Mouse (Mus musculus) intestine, postnatal 0 days (tissue): ENCODE measurements around the gene Scd1. TPM values are rescaled to one million over a fixed set of nuclear protein-coding genes. Genes with fewer than 3 reads are reported as not detected.
A peak's percentile ranks its signal among the peaks of the same experiment; 100 is the strongest.

Source experiments
- ATAC-seq: fragments of 200-750 bp; cut with Nextera tagmentation; 2 replicates; pipeline ENCODE4 v1.8.0; 2017; ENCODE audit warnings: mild to moderate bottlenecking, moderate TSS enrichment, moderate library complexity
- H3K27ac ChIP-seq: fragments of 300-500 bp; sonication (generic); 2 replicates; pipeline ENCODE4 v1.5.1; 2014; ENCODE audit warnings: mild to moderate bottlenecking, low read depth, low read length, moderate library complexity
- H3K27me3 ChIP-seq: fragments of 300-500 bp; sonication (generic); replicated peaks from 2 replicates; pipeline ENCODE4 v1.6.1; 2014; ENCODE audit warnings: low read length, mixed read lengths; ENCODE audit not compliant: control insufficient read depth, insufficient read depth
- H3K36me3 ChIP-seq: fragments of 300-500 bp; sonication (generic); 2 replicates; pipeline ENCODE4 v1.6.1; 2014; ENCODE audit warnings: mild to moderate bottlenecking, moderate library complexity; ENCODE audit not compliant: control insufficient read depth, insufficient read depth
- H3K4me1 ChIP-seq: fragments of 300-500 bp; sonication (generic); replicated peaks from 2 replicates; pipeline ENCODE4 v1.6.1; 2014; ENCODE audit warnings: antibody characterized with exemption, low read length, mixed read lengths; ENCODE audit not compliant: control insufficient read depth, insufficient read depth
- H3K4me2 ChIP-seq: fragments of 300-500 bp; sonication (generic); replicated peaks from 2 replicates; pipeline ENCODE4 v1.6.1; 2014; ENCODE audit warnings: low read depth, mild to moderate bottlenecking, moderate library complexity
- H3K4me3 ChIP-seq: fragments of 300-500 bp; sonication (generic); 2 replicates; pipeline ENCODE4 v1.5.1; 2014; ENCODE audit warnings: low read depth, low read length
- H3K9ac ChIP-seq: fragments of 300-500 bp; sonication (generic); 2 replicates; pipeline ENCODE4 v1.6.1; 2014; ENCODE audit warnings: mild to moderate bottlenecking, low read depth, low read length
- H3K9me3 ChIP-seq: fragments of 300-500 bp; sonication (generic); 2 replicates; pipeline ENCODE4 v1.6.1; 2016; ENCODE audit warnings: mixed run types; ENCODE audit not compliant: control insufficient read depth
- CTCF ChIP-seq: sonication (generic); IDR thresholded peaks from 2 replicates; pipeline ENCODE4 v1.5.1; 2016; ENCODE audit warnings: low read depth, mild to moderate bottlenecking, control low read depth, antibody characterized with exemption, moderate library complexity
- WGBS: fragments of 180-500 bp; shearing (Covaris S2); extraction: QIAGEN DNeasy Blood & Tissue Kit; methylation state at CpG from one replicate; pipeline ENCODE4 v1.1.7; 2014; 5-methylcytosine and 5-hydroxymethylcytosine counted together
- polyA plus RNA-seq: library from polyadenylated mRNA; unstranded; fragments of >200 nt; fragmentation: Nextera tagmentation; extraction: Ambion mirVana; gene quantifications from 2 replicates; pipeline ENCODE4 v1.2.1, GENCODE M21; 2015

Gene Scd1
- polyA plus RNA-seq, 1 experiment from 2014 or later, result 1.5 TPM

- Histone ChIP-seq H3K36me3 (no peaks in the 10 kb centered on the region), H3K9me3 (no peaks in the 10 kb centered on the region), H3K27me3 (no peaks in the 10 kb centered on the region), H3K4me1 (no peaks in the 10 kb centered on the region), H3K4me2 (no peak overlapping the region), H3K27ac (no peak overlapping the region), H3K9ac (no peak overlapping the region), H3K4me3 (no peak overlapping the region)
- WGBS, result 18% methylated on average over 13 of the region's 13 CpGs
- TF ChIP-seq CTCF, result peak; percentile 97
- ATAC-seq, result peak; percentile 60; the same call in 1 of the 2 replicates
These were observed 44.1 kb downstream of the Scd1 start for GRCm38 (mm10) chr19:44363529-44363928.

- Histone ChIP-seq H3K9me3 (no peaks in the 10 kb centered on the region), H3K4me3 (no peak overlapping the region), H3K27me3 (no peaks in the 10 kb centered on the region), H3K4me1 (no peaks in the 10 kb centered on the region), H3K27ac (no peak overlapping the region), H3K4me2 (no peak overlapping the region), H3K36me3 (no peaks in the 10 kb centered on the region), H3K9ac (no peak overlapping the region)
- no peak for TF ChIP-seq CTCF
- ATAC-seq, result no peak
- 59% methylated on average over 8 of the region's 8 CpGs for WGBS
These were observed 49.0 kb downstream of the Scd1 start for GRCm38 (mm10) chr19:44358700-44359099.

GRCm38 (mm10) chr19:44351756-44352155 lies 55.9 kb downstream of the Scd1 start:
- Histone ChIP-seq H3K9me3 (no peaks in the 10 kb centered on the region), H3K36me3 (no peaks in the 10 kb centered on the region), H3K4me1 (no peaks in the 10 kb centered on the region), H3K27me3 (no peaks in the 10 kb centered on the region), H3K4me2 (no peak overlapping the region), H3K9ac (no peak overlapping the region), H3K4me3 (no peak overlapping the region), H3K27ac (no peak overlapping the region)
- 83% methylated on average over 7 of the region's 7 CpGs for WGBS
- TF ChIP-seq CTCF, result no peak
- ATAC-seq, result no peak

- no peaks in the 10 kb centered on the region for H3K36me3 ChIP-seq
- no peak for ATAC-seq
- 86% methylated on average over 8 of the region's 8 CpGs for WGBS
- no peaks in the 10 kb centered on the region for H3K9me3 ChIP-seq
- no peaks in the 10 kb centered on the region for H3K4me1 ChIP-seq
- no peak overlapping the region for H3K4me2 ChIP-seq
- H3K27me3 ChIP-seq, result no peaks in the 10 kb centered on the region
- H3K27ac ChIP-seq, result no peak overlapping the region
- H3K9ac ChIP-seq, result no peak overlapping the region
- no peak for TF ChIP-seq CTCF
- H3K4me3 ChIP-seq, result no peak overlapping the region
These were observed 58.0 kb downstream of the Scd1 start for GRCm38 (mm10) chr19:44349689-44350088.

Other genes with a start within 250 kb of the Scd1 start
- not detected in 2 replicates for gene Pkd2l1, start 215.4 kb downstream of the Scd1 start, polyA plus RNA-seq
- not detected in 2 replicates for gene Scd3, start 204.6 kb downstream of the Scd1 start, polyA plus RNA-seq
- gene Scd2, start 114.2 kb downstream of the Scd1 start, polyA plus RNA-seq, result 35.6 and 42.1 TPM in 2 replicates
- gene Scd4, start 74.8 kb downstream of the Scd1 start, polyA plus RNA-seq, result 0.04 TPM in 1 of 2 replicates, not detected in the other
- not detected in 2 replicates for gene Wnt8b, start 85.6 kb upstream of the Scd1 start, polyA plus RNA-seq
- gene Sec31b, start 138.0 kb upstream of the Scd1 start, polyA plus RNA-seq, result 0.12 and 0.33 TPM in 2 replicates
- not detected in 2 replicates for gene Gm20538, start 145.0 kb upstream of the Scd1 start, polyA plus RNA-seq
- 681 and 717 TPM in 2 replicates for gene Ndufb8, start 147.6 kb upstream of the Scd1 start, polyA plus RNA-seq
- 15.6 and 17.7 TPM in 2 replicates for gene Hif1an, start 155.0 kb upstream of the Scd1 start, polyA plus RNA-seq